Mouse (Mus musculus) inflammation-experienced regulatory T-cells, adult 6 months (primary cell): ENCODE results near the gene Usp21. TPM values are rescaled to one million over a fixed set of nuclear protein-coding genes. Genes with fewer than 3 reads are reported as not detected.

Source experiments
- ATAC-seq: one replicate; pipeline ENCODE4 v1.8.0; 2017
- polyA plus RNA-seq, 3 experiments: library from polyadenylated mRNA; unstranded; fragments of 100-300 nt; shearing (Covaris generic); gene quantifications; one replicate each; pipeline ENCODE4 v1.2.1; 2017

The Usp21 gene
- polyA plus RNA-seq, 3 experiments from 2014 or later: 11.0 to 25.3 (median 15.4) TPM

DNA sequence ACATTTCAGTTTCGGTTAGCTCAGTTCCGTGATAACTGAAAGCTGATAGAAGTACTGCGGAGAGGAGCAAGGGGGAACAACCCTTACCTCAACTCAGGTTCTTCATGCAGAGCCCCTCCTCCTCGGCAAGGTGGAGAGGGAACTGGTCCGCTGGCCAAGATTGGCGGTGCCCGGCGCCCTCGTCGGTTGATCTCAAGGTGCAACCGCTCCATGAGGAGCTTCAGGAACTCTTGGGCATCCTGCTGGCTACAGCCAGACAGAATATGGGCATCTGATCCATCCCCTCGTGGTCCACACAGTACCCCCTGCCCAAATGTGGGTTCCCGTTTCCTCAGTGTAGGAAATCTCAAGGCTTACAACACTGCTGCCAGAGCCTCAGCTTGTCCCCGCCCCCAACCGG lies 3.3 kb downstream of the Usp21 start:
- no peak for ATAC-seq

- no peak for ATAC-seq
These were observed 4.3 kb downstream of the Usp21 start for GRCm38 (mm10) chr1:171283188-171284160.

- no peak for ATAC-seq
These were observed 5.5 kb downstream of the Usp21 start for GRCm38 (mm10) chr1:171282086-171282805.

DNA sequence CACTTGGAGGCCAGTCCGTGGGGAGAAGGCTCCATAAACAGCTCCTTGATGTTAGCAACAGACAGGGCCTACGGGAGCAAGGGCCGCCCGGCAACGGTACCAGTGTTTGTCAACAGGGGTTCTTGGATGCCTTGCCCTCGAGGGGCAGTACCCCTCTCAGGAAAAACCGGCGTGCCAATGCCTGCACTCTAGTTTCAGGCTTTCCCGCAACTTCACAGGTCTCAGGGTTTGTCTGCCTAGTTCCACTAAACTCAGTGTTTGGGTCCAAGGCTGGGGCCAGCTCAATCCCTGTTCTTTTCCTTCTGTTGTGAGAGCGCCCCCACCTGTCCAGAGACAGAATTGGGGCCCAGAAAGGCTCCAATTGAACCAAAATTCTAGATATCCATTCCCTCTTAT lies 6.3 kb downstream of the Usp21 start:
- peak; percentile 37 for ATAC-seq

GRCm38 (mm10) chr1:171280916-171281527 lies 6.8 kb downstream of the Usp21 start, which contains the start of gene Ppox:
Ppox (minus strand) TSS chr1:171281186.
- peak; percentile 99 for ATAC-seq

- no peak for ATAC-seq
These were observed 7.4 kb downstream of the Usp21 start for GRCm38 (mm10) chr1:171280250-171280915.

- no peak for ATAC-seq
These were observed 8.1 kb downstream of the Usp21 start for GRCm38 (mm10) chr1:171279721-171280120.

DNA sequence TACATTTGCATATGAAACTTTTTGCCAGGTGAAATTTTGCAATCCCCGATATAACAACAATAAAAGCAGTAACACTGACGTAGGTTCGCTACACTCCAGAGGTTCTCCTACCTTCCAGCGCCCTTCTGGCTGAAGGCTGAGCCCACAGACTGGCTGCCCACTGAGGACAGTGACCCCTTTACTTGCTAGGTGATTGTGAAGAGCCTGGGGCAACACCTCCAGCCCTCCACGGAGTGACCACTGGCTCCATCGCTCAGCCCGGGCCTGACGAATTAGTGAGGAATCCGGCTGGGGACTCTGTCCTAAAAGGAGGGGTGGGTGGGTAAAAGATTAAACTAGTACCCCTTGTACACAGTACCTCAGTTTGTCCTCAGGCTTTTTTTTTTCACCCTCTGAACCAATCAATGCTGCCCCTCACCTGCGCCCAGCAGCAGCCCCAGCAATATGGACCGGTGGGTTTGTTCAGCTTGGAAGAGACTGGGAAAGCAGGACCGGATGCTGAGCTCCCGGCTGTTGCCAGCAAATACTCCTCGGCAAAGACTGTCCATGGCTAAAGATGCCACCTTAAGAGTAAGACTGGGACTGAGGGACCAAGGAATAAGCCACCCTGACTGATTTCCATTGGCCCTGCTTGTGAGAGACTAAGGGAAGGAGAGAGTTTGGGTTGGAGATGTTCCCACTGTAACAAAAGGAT lies 8.6 kb downstream of the Usp21 start:
- ATAC-seq: no peak

DNA sequence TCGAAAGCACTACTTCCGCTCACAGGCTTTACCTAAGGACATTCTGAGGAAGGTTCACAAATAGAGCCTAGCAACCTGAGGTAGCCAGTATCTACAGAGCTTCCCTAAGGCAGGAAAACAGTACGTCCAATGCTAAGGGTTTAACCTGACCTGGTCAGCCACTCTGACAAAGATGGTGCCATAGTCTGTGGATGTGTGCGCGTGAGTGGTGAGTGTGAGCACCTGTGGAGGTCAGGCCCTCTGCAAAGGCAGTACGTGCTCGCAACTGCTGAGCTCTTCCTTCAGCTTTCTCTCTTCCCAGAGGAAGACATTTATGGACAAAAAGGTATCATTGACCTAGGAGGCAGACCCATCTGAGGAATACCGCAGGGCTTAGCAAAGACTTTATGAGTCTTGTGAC lies 9.4 kb downstream of the Usp21 start:
- ATAC-seq: no peak

GRCm38 (mm10) chr1:171277736-171278135 lies 10.1 kb downstream of the Usp21 start:
- no peak for ATAC-seq

GRCm38 (mm10) chr1:171276110-171276748 lies 11.6 kb downstream of the Usp21 start:
- ATAC-seq: no peak

- ATAC-seq: no peak
These were observed 12.6 kb downstream of the Usp21 start for GRCm38 (mm10) chr1:171275144-171275734.

GRCm38 (mm10) chr1:171274171-171274570 lies 13.6 kb downstream of the Usp21 start:
- ATAC-seq: no peak

DNA sequence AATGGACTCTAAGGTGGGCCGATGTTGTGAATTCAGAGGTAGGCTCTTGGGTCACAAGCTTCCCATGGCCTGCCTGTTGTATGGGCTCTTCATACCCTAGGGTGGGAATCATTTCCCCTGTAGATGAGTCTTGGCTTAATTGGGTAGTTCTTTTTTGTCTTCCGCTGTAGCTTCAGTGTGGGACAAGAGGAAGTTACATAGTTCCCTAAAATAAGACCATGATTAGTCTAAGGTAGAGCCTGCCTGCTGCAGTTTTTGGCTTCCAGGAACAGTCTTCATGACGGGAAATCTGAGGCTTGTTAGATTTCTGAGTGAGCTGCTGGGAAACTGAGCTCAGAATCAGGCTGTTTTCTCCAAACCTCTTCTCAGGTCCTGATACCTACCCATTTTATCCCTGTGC lies 15.7 kb downstream of the Usp21 start:
- ATAC-seq: no peak

GRCm38 (mm10) chr1:171271622-171272021 lies 16.2 kb downstream of the Usp21 start:
- no peak for ATAC-seq

DNA sequence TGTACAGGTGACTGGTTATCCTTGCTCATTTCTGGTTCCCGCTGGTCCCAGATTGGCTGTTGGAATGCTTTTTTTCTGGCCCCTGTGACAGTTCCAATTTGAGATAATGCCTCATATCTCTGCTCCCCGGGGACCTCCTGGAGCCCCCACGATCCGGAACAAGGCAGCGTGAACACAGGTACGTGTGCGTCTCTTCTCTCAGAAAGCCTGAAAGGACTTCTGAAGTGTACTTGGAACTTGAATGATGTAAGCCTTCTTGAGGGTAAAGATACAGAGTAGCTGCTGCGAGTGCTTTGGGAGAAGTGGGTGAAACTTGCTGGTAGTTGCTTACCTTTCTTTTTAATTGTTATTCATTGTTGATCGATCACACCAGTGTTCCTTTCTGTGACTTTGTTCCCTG lies 16.6 kb downstream of the Usp21 start:
- no peak for ATAC-seq

- ATAC-seq: peak; percentile 10
These were observed 17.3 kb downstream of the Usp21 start for GRCm38 (mm10) chr1:171270573-171270900.

GRCm38 (mm10) chr1:171269848-171270572 lies 17.8 kb downstream of the Usp21 start, which contains the start of gene B4galt3:
B4galt3 (plus strand) TSS chr1:171270328.
- peak; percentile 99 for ATAC-seq

- ATAC-seq: no peak
These were observed 19.4 kb downstream of the Usp21 start for GRCm38 (mm10) chr1:171268341-171268740.
